Mouse (Mus musculus) megakaryocyte, embryonic 14.5 days (primary cell): ENCODE results near the gene Fbh1.

Experiments used
- FLI1 ChIP-seq: IDR thresholded peaks from 2 replicates; pipeline ENCODE4 v1.6.1; 2012; ENCODE audit warnings: low read length, inconsistent platforms, mixed read lengths
- GATA1 ChIP-seq: IDR thresholded peaks from 3 replicates; pipeline ENCODE4 v1.6.1; 2012; ENCODE audit warnings: mixed read lengths, low read length, inconsistent platforms, borderline replicate concordance

GRCm38 (mm10) chr2:11739516-11740051 lies 37.8 kb downstream of the Fbh1 start:
- TF ChIP-seq GATA1 (no peak), FLI1 (no peak)
